Comparison of ENCODE assay signal across 17 mouse cellular contexts in genomic region chr11:31732958-31733357, GRCm38 (mm10).
DNase-seq lines count a peak whose midpoint lies in the region; ATAC-seq and TF ChIP-seq lines count a peak whose summit lies in the region.
"Had no signal": no experiment of that assay in that cellular context is flagged by ENCODE, and none has a peak within 500 bp of the region (broad histone marks: within the 10 kb centered on the region; RNA-seq: fewer than 3 reads in every experiment).

No protein-coding gene starts in this region.

- no peak overlapping the region for H3K4me3 ChIP-seq in hindbrain, embryonic 14.5 days (replicated peaks; ENCODE audit: low read length)
- H3K4me3 ChIP-seq in hindbrain, embryonic 16.5 days (ENCODE audit: low read length) = no peak overlapping the region
- H3K4me3 ChIP-seq in spleen, adult 2 months (ENCODE audit: extremely low read depth, insufficient read depth, insufficient read length) = peak overlapping the region; percentile 19; the same call in 1 of the 2 replicates
- no peak overlapping the region for H3K4me3 ChIP-seq in liver, embryonic 13.5 days (replicated peaks)
- H3K4me3 ChIP-seq: hindbrain, embryonic 12.5 days; left cerebral cortex, adult 2 months had no signal

- peaks cover 23% of the 10 kb centered on the region for H3K4me1 ChIP-seq in hindbrain, embryonic 14.5 days (replicated peaks; ENCODE audit: control insufficient read depth, insufficient read depth, low read length)
- H3K4me1 ChIP-seq in hindbrain, embryonic 16.5 days (ENCODE audit: control insufficient read depth, insufficient read depth, low read depth, low read length) = peaks cover 9% of the 10 kb centered on the region
- peaks cover 8% of the 10 kb centered on the region; the same call in 1 of the 2 replicates for H3K4me1 ChIP-seq in spleen, adult 2 months (ENCODE audit: control insufficient read depth, insufficient read depth, insufficient read length)
- peaks cover 28% of the 10 kb centered on the region for H3K4me1 ChIP-seq in liver, embryonic 13.5 days (replicated peaks)

- 66% methylated on average over 1 of the region's 1 CpGs for WGBS in hindbrain, embryonic 14.5 days
- WGBS in hindbrain, embryonic 16.5 days = 58% methylated on average over 1 of the region's 1 CpGs
- WGBS in spleen, adult 2 months = 17% methylated on average over 1 of the region's 1 CpGs
- WGBS in liver, embryonic 13.5 days (ENCODE audit: insufficient replicate concordance) = 33% methylated on average over 1 of the region's 1 CpGs

- no peak overlapping the region for H3K27ac ChIP-seq in hindbrain, embryonic 14.5 days
- no peak overlapping the region for H3K27ac ChIP-seq in hindbrain, embryonic 16.5 days (ENCODE audit: low read depth, low read length)
- no peak overlapping the region for H3K27ac ChIP-seq in spleen, adult 2 months (ENCODE audit: insufficient read depth, low read length)
- peak overlapping the region; percentile 36; the same call in 1 of the 2 replicates for H3K27ac ChIP-seq in liver, embryonic 13.5 days
- H3K27ac ChIP-seq: left cerebral cortex, adult 2 months had no signal

- no peaks in the 10 kb centered on the region for H3K27me3 ChIP-seq in hindbrain, embryonic 14.5 days (ENCODE audit: control insufficient read depth, insufficient read depth, low read length)
- no peaks in the 10 kb centered on the region for H3K27me3 ChIP-seq in hindbrain, embryonic 16.5 days (replicated peaks; ENCODE audit: control insufficient read depth, insufficient read depth, low read length)
- H3K27me3 ChIP-seq in spleen, adult 2 months (ENCODE audit: control insufficient read depth, insufficient read depth, low read length) = no peaks in the 10 kb centered on the region
- H3K27me3 ChIP-seq in liver, embryonic 13.5 days = 0 out of 2 replicates have a peak, but pooled peaks cover 4% of the 10 kb centered on the region
- H3K27me3 ChIP-seq in splenic B cell, adult 2 months (ENCODE audit: control insufficient read depth, insufficient read depth, low read length, poor library complexity, severe bottlenecking) = no peaks in the 10 kb centered on the region
- H3K27me3 ChIP-seq: hindbrain, embryonic 12.5 days had no signal

- no peak for TF ChIP-seq POLR2A in spleen, adult 2 months (IDR thresholded peaks at IDR 0.05; ENCODE audit: low read depth, low read length)

- no peaks in the 10 kb centered on the region for H3K36me3 ChIP-seq in hindbrain, embryonic 14.5 days (replicated peaks; ENCODE audit: control insufficient read depth, insufficient read depth)
- H3K36me3 ChIP-seq in hindbrain, embryonic 16.5 days (ENCODE audit: control insufficient read depth, insufficient read depth, low read length) = no peaks in the 10 kb centered on the region
- H3K36me3 ChIP-seq in spleen, adult 2 months (ENCODE audit: control insufficient read depth, insufficient read depth, low read length) = no peaks in the 10 kb centered on the region
- H3K36me3 ChIP-seq in liver, embryonic 13.5 days = no peaks in the 10 kb centered on the region
- H3K36me3 ChIP-seq in splenic B cell, adult 2 months (ENCODE audit: control insufficient read depth, insufficient read depth, low read length, poor library complexity, severe bottlenecking) = no peaks in the 10 kb centered on the region
- H3K36me3 ChIP-seq: hindbrain, embryonic 12.5 days had no signal

- no peaks in the 10 kb centered on the region for H3K9me3 ChIP-seq in hindbrain, embryonic 14.5 days (ENCODE audit: control insufficient read depth, low read length)
- H3K9me3 ChIP-seq in hindbrain, embryonic 16.5 days (ENCODE audit: control insufficient read depth, low read length) = no peaks in the 10 kb centered on the region
- no peaks in the 10 kb centered on the region for H3K9me3 ChIP-seq in liver, embryonic 13.5 days (replicated peaks)
- H3K9me3 ChIP-seq: hindbrain, embryonic 12.5 days had no signal

- TF ChIP-seq CTCF in spleen, adult 2 months (IDR thresholded peaks at IDR 0.05; ENCODE audit: extremely low read depth, insufficient read depth, insufficient read length, insufficient replicate concordance) = no peak

- ATAC-seq in hindbrain, embryonic 14.5 days (ENCODE audit: low FRiP score) = peak; percentile 25; the same call in 1 of the 2 replicates
- no peak for ATAC-seq in hindbrain, embryonic 16.5 days
- peak; percentile 43; the same call in 1 of the 2 replicates for ATAC-seq in liver, embryonic 13.5 days (ENCODE audit: low read depth)
- ATAC-seq in erythroid progenitor cell, adult 5-6 weeks (replicated peaks; ENCODE audit: low FRiP score, poor library complexity, severe bottlenecking) = no peak
- ATAC-seq: forebrain, embryonic 14.5 days had no signal

- no peak overlapping the region for H3K4me2 ChIP-seq in hindbrain, embryonic 14.5 days (replicated peaks)
- no peak overlapping the region for H3K4me2 ChIP-seq in hindbrain, embryonic 16.5 days (ENCODE audit: low read length)
- H3K4me2 ChIP-seq in liver, embryonic 13.5 days = peak overlapping the region; percentile 3; the same call in 1 of the 2 replicates
- H3K4me2 ChIP-seq: hindbrain, embryonic 12.5 days had no signal

- no peak overlapping the region for H3K9ac ChIP-seq in hindbrain, embryonic 14.5 days
- H3K9ac ChIP-seq in hindbrain, embryonic 16.5 days (ENCODE audit: low read depth, low read length) = no peak overlapping the region
- H3K9ac ChIP-seq in liver, embryonic 13.5 days = peak overlapping the region; percentile 23; the same call in 1 of the 2 replicates
- H3K9ac ChIP-seq: hindbrain, embryonic 12.5 days had no signal

- DNase-seq in hindbrain, embryonic 14.5 days (ENCODE audit: low spot score) = no peak
- peak in 1 of 2 experiments; percentile 3 for DNase-seq in spleen, adult 2 months (ENCODE audit: low read depth in 1 of 2, low spot score in 2 of 2)
- DNase-seq in spleen, adult 12 weeks (ENCODE audit: low spot score) = no peak
- DNase-seq in liver, embryonic 13.5 days = no peak
- DNase-seq in splenic B cell, adult 2 months (ENCODE audit: low read depth, low spot score) = peak; percentile 45
- no peak for DNase-seq in kidney, postnatal 36 days
- DNase-seq: adrenal gland, postnatal 25 days; cerebellum, adult 8-10 months; gastrocnemius, postnatal 14 days; lung, adult 2 months; retina, postnatal 1 day; thymus, adult 2 months had no signal

Comparison
In these comparisons a context has a peak if more than half of its experiments do, and no peak if none do; other contexts are left out.
1. ATAC-seq: peak in hindbrain, embryonic 14.5 days (single experiment) and liver, embryonic 13.5 days (single experiment); none in hindbrain, embryonic 16.5 days (single experiment) and erythroid progenitor cell, adult 5-6 weeks (single experiment).